Mouse (Mus musculus) intestine, postnatal 0 days (tissue): ENCODE data around the gene Ptrh1. TPM values are rescaled to one million over a fixed set of nuclear protein-coding genes. Genes with fewer than 3 reads are reported as not detected.

Experiments used
- ATAC-seq: fragments of 200-750 bp; cut with Nextera tagmentation; 2 replicates; pipeline ENCODE4 v1.8.0; 2017; ENCODE audit warnings: mild to moderate bottlenecking, moderate TSS enrichment, moderate library complexity
- H3K27ac ChIP-seq: fragments of 300-500 bp; sonication (generic); 2 replicates; pipeline ENCODE4 v1.5.1; 2014; ENCODE audit warnings: mild to moderate bottlenecking, low read depth, low read length, moderate library complexity
- H3K27me3 ChIP-seq: fragments of 300-500 bp; sonication (generic); replicated peaks from 2 replicates; pipeline ENCODE4 v1.6.1; 2014; ENCODE audit warnings: low read length, mixed read lengths; ENCODE audit not compliant: control insufficient read depth, insufficient read depth
- H3K36me3 ChIP-seq: fragments of 300-500 bp; sonication (generic); 2 replicates; pipeline ENCODE4 v1.6.1; 2014; ENCODE audit warnings: mild to moderate bottlenecking, moderate library complexity; ENCODE audit not compliant: control insufficient read depth, insufficient read depth
- H3K4me1 ChIP-seq: fragments of 300-500 bp; sonication (generic); replicated peaks from 2 replicates; pipeline ENCODE4 v1.6.1; 2014; ENCODE audit warnings: antibody characterized with exemption, low read length, mixed read lengths; ENCODE audit not compliant: control insufficient read depth, insufficient read depth
- H3K4me2 ChIP-seq: fragments of 300-500 bp; sonication (generic); replicated peaks from 2 replicates; pipeline ENCODE4 v1.6.1; 2014; ENCODE audit warnings: low read depth, mild to moderate bottlenecking, moderate library complexity
- H3K4me3 ChIP-seq: fragments of 300-500 bp; sonication (generic); 2 replicates; pipeline ENCODE4 v1.5.1; 2014; ENCODE audit warnings: low read depth, low read length
- H3K9ac ChIP-seq: fragments of 300-500 bp; sonication (generic); 2 replicates; pipeline ENCODE4 v1.6.1; 2014; ENCODE audit warnings: mild to moderate bottlenecking, low read depth, low read length
- H3K9me3 ChIP-seq: fragments of 300-500 bp; sonication (generic); 2 replicates; pipeline ENCODE4 v1.6.1; 2016; ENCODE audit warnings: mixed run types; ENCODE audit not compliant: control insufficient read depth
- CTCF ChIP-seq: sonication (generic); IDR thresholded peaks from 2 replicates; pipeline ENCODE4 v1.5.1; 2016; ENCODE audit warnings: low read depth, mild to moderate bottlenecking, control low read depth, antibody characterized with exemption, moderate library complexity
- WGBS: fragments of 180-500 bp; shearing (Covaris S2); extraction: QIAGEN DNeasy Blood & Tissue Kit; methylation state at CpG from one replicate; pipeline ENCODE4 v1.1.7; 2014; 5-methylcytosine and 5-hydroxymethylcytosine counted together
- polyA plus RNA-seq: library from polyadenylated mRNA; unstranded; fragments of >200 nt; fragmentation: Nextera tagmentation; extraction: Ambion mirVana; gene quantifications from 2 replicates; pipeline ENCODE4 v1.2.1, GENCODE M21; 2015

Gene Ptrh1
- polyA plus RNA-seq, 1 experiment from 2014 or later: 10.5 TPM

- no peak for TF ChIP-seq CTCF
- Histone ChIP-seq H3K9me3 (no peaks in the 10 kb centered on the region), H3K27me3 (peaks cover 23% of the 10 kb centered on the region), H3K4me3 (peak within 1 kb of the TSS; percentile 37), H3K4me2 (peak within 1 kb of the TSS; percentile 70), H3K9ac (peak within 1 kb of the TSS; percentile 11; the same call in 1 of the 2 replicates), H3K4me1 (no peaks in the 10 kb centered on the region), H3K36me3 (0 out of 2 replicates have a peak, but pooled peaks cover 5% of the 10 kb centered on the region), H3K27ac (no peak within 1 kb of the TSS)
- WGBS: 10% methylated on average over 11 of the region's 11 CpGs
- ATAC-seq: no peak
Measured at GRCm38 (mm10) chr2:32740916-32741272, 34.7 kb upstream of the Ptrh1 start, which contains the start of gene 6330409D20Rik. Gene 6330409D20Rik (minus strand): TSS chr2:32741016.

- TF ChIP-seq CTCF: peak; percentile 14; the same call in 1 of the 2 replicates
- no peak overlapping the region for H3K27ac ChIP-seq
- WGBS: 10% methylated on average over 56 of the region's 58 CpGs
Measured at GRCm38 (mm10) chr2:32741273-32742172, 34.1 kb upstream of the Ptrh1 start.

GRCm38 (mm10) chr2:32742173-32742531 lies 33.4 kb upstream of the Ptrh1 start:
- H3K4me3 ChIP-seq: peak overlapping the region; percentile 37; the same call in 1 of the 2 replicates
- peak overlapping the region; percentile 70 for H3K4me2 ChIP-seq

More at GRCm38 (mm10) chr2:32741273-32742172, 34.1 kb upstream of the Ptrh1 start:
- Histone ChIP-seq H3K9me3 (no peaks in the 10 kb centered on the region), H3K4me1 (no peaks in the 10 kb centered on the region), H3K27me3 (peaks cover 23% of the 10 kb centered on the region), H3K9ac (peak overlapping the region; percentile 11; the same call in 1 of the 2 replicates), H3K4me3 (peak overlapping the region; percentile 37), H3K4me2 (peak overlapping the region; percentile 70), H3K36me3 (0 out of 2 replicates have a peak, but pooled peaks cover 8% of the 10 kb centered on the region)
- ATAC-seq: 0 out of 2 replicates have a peak, but pooled peaks have one; percentile 17

GRCm38 (mm10) chr2:32744272-32744982 lies 31.2 kb upstream of the Ptrh1 start:
- no peak for ATAC-seq
- WGBS: 68% methylated on average over 15 of the region's 15 CpGs
- H3K9ac ChIP-seq: no peak overlapping the region

More at GRCm38 (mm10) chr2:32742173-32742531, 33.4 kb upstream of the Ptrh1 start:
- no peak for TF ChIP-seq CTCF
- WGBS: 10% methylated on average over 18 of the region's 18 CpGs
- Histone ChIP-seq H3K9ac (no peak overlapping the region), H3K27me3 (peaks cover 23% of the 10 kb centered on the region), H3K4me1 (no peaks in the 10 kb centered on the region), H3K36me3 (0 out of 2 replicates have a peak, but pooled peaks cover 8% of the 10 kb centered on the region), H3K9me3 (no peaks in the 10 kb centered on the region), H3K27ac (no peak overlapping the region)
- no peak for ATAC-seq

GRCm38 (mm10) chr2:32749082-32749481 lies 26.5 kb upstream of the Ptrh1 start:
- Histone ChIP-seq H3K4me1 (no peaks in the 10 kb centered on the region), H3K4me2 (no peak overlapping the region), H3K36me3 (peaks cover 20% of the 10 kb centered on the region; the same call in 1 of the 2 replicates), H3K4me3 (no peak overlapping the region), H3K27ac (no peak overlapping the region), H3K9me3 (no peaks in the 10 kb centered on the region), H3K9ac (no peak overlapping the region), H3K27me3 (no peaks in the 10 kb centered on the region)
- no peak for ATAC-seq
- no peak for TF ChIP-seq CTCF
- WGBS: 90% methylated on average over 16 of the region's 16 CpGs

More at GRCm38 (mm10) chr2:32744272-32744982, 31.2 kb upstream of the Ptrh1 start:
- Histone ChIP-seq H3K4me3 (no peak overlapping the region), H3K4me1 (no peaks in the 10 kb centered on the region), H3K27me3 (peaks cover 23% of the 10 kb centered on the region), H3K27ac (no peak overlapping the region), H3K36me3 (peaks cover 8% of the 10 kb centered on the region; the same call in 1 of the 2 replicates), H3K4me2 (no peak overlapping the region), H3K9me3 (no peaks in the 10 kb centered on the region)
- TF ChIP-seq CTCF: no peak

- no peak for ATAC-seq
- no peak overlapping the region for H3K4me2 ChIP-seq
- H3K27me3 ChIP-seq: no peaks in the 10 kb centered on the region
- H3K27ac ChIP-seq: no peak overlapping the region
- H3K4me3 ChIP-seq: no peak overlapping the region
- H3K4me1 ChIP-seq: no peaks in the 10 kb centered on the region
- peaks cover 27% of the 10 kb centered on the region; the same call in 1 of the 2 replicates for H3K36me3 ChIP-seq
- TF ChIP-seq CTCF: peak; percentile 43
- WGBS: 70% methylated on average over 7 of the region's 7 CpGs
- H3K9ac ChIP-seq: no peak overlapping the region
- no peaks in the 10 kb centered on the region for H3K9me3 ChIP-seq
Measured at GRCm38 (mm10) chr2:32750199-32750598, 25.4 kb upstream of the Ptrh1 start.
